Mouse (Mus musculus) liver, adult 2 months (tissue): Measurements from ENCODE around the gene Upf1. TPM values are rescaled to one million over a fixed set of nuclear protein-coding genes. Genes with fewer than 3 reads are reported as not detected.

Experiments
- DNase-seq: peaks from one replicate; pipeline ENCODE4 v3.0.0-alpha.2; 2011; ENCODE audit warnings: low read depth, low spot score; ENCODE audit errors: extremely low read depth
- H3K27ac ChIP-seq: fragments of 200-500 bp; replicated peaks from 2 replicates; pipeline ENCODE4 v1.5.1; 2012; ENCODE audit warnings: low read depth, mild to moderate bottlenecking, control low read depth, inconsistent platforms, low read length; ENCODE audit not compliant: insufficient read depth
- H3K27me3 ChIP-seq: fragments of 200-500 bp; 2 replicates; pipeline ENCODE4 v1.6.1; 2012; ENCODE audit warnings: mild to moderate bottlenecking, moderate library complexity, low read length, inconsistent platforms; ENCODE audit not compliant: control insufficient read depth, insufficient read depth
- H3K36me3 ChIP-seq: fragments of 200-500 bp; 2 replicates; pipeline ENCODE4 v1.6.1; 2012; ENCODE audit warnings: low read length, inconsistent platforms; ENCODE audit not compliant: control insufficient read depth, insufficient read depth
- H3K4me1 ChIP-seq: fragments of 200-500 bp; 2 replicates; pipeline ENCODE4 v1.6.1; 2011; ENCODE audit warnings: low read length; ENCODE audit not compliant: control insufficient read depth, insufficient read depth
- H3K4me3 ChIP-seq: fragments of 200-500 bp; 2 replicates; pipeline ENCODE4 v1.5.1; 2011; ENCODE audit warnings: low read depth, mild to moderate bottlenecking, control low read depth, low read length, moderate library complexity; ENCODE audit not compliant: insufficient read depth
- H3K79me2 ChIP-seq: fragments of 200-500 bp; 2 replicates; pipeline ENCODE4 v1.6.1; 2012; ENCODE audit warnings: inconsistent platforms, mild to moderate bottlenecking, low read length, moderate library complexity; ENCODE audit not compliant: control insufficient read depth, insufficient read depth
- H3K9ac ChIP-seq: fragments of 200-500 bp; 2 replicates; pipeline ENCODE4 v1.6.1; 2012; ENCODE audit warnings: low read depth, mild to moderate bottlenecking, control low read depth, inconsistent platforms, low read length
- CTCF ChIP-seq: fragments of 200-500 bp; IDR thresholded peaks from 2 replicates; pipeline ENCODE4 v1.5.1; 2011; ENCODE audit warnings: low read depth, low read length, control low read depth
- POLR2A ChIP-seq: fragments of 200-500 bp; IDR thresholded peaks from 2 replicates; pipeline ENCODE4 v1.6.1; 2011; ENCODE audit warnings: low read length, control low read depth; ENCODE audit not compliant: insufficient read depth; ENCODE audit errors: extremely low read depth
- WGBS: fragments of 180-500 bp; shearing (Covaris S2); methylation state at CpG from one replicate; pipeline ENCODE4 v1.1.7; 2018; 5-methylcytosine and 5-hydroxymethylcytosine counted together
- polyA plus RNA-seq: library from polyadenylated mRNA; depleted of rRNA; stranded (reverse); fragments of >200 nt; gene quantifications from 2 replicates; pipeline ENCODE4 v1.2.3, GENCODE M21; 2012
- total RNA-seq: library from RNA; depleted of rRNA; stranded (reverse); fragments of >200 nt; gene quantifications from 2 replicates; pipeline ENCODE4 v1.2.3, GENCODE M21; 2014

The Upf1 gene
- total and polyA plus RNA-seq, 2 experiments, result 19.0 to 22.3 TPM

GRCm38 (mm10) chr8:70375212-70375859 lies 22.3 kb upstream of the Upf1 start:
- Histone ChIP-seq H3K9ac (no peak overlapping the region), H3K36me3 (no peaks in the 10 kb centered on the region), H3K79me2 (no peaks in the 10 kb centered on the region), H3K4me3 (no peak overlapping the region), H3K27ac (no peak overlapping the region), H3K27me3 (peaks cover 34% of the 10 kb centered on the region), H3K4me1 (no peaks in the 10 kb centered on the region)
- TF ChIP-seq POLR2A, result no peak
- no peak for TF ChIP-seq CTCF
- 10% methylated on average over 35 of the region's 35 CpGs for WGBS
- no peak for DNase-seq

- no peak overlapping the region for H3K9ac ChIP-seq
- H3K36me3 ChIP-seq, result no peaks in the 10 kb centered on the region
- H3K4me3 ChIP-seq, result peak overlapping the region; percentile 43; the same call in 1 of the 2 replicates
- TF ChIP-seq CTCF (no peak), POLR2A (no peak)
- no peaks in the 10 kb centered on the region for H3K4me1 ChIP-seq
- 2% methylated on average over 53 of the region's 53 CpGs for WGBS
- peak; percentile 14 for DNase-seq
- H3K27ac ChIP-seq, result no peak overlapping the region
- H3K27me3 ChIP-seq, result peaks cover 34% of the 10 kb centered on the region
- no peaks in the 10 kb centered on the region for H3K79me2 ChIP-seq
Observed at GRCm38 (mm10) chr8:70374318-70374927, 21.3 kb upstream of the Upf1 start.

- no peak within 1 kb of the TSS for H3K9ac ChIP-seq
- peak within 1 kb of the TSS; percentile 43; the same call in 1 of the 2 replicates for H3K4me3 ChIP-seq
- no peaks in the 10 kb centered on the region for H3K4me1 ChIP-seq
- H3K36me3 ChIP-seq, result no peaks in the 10 kb centered on the region
- 13% methylated on average over 47 of the region's 47 CpGs for WGBS
- peaks cover 34% of the 10 kb centered on the region for H3K27me3 ChIP-seq
- DNase-seq, result no peak
- no peak within 1 kb of the TSS for H3K27ac ChIP-seq
- H3K79me2 ChIP-seq, result no peaks in the 10 kb centered on the region
- TF ChIP-seq CTCF (no peak), POLR2A (no peak)
Observed at GRCm38 (mm10) chr8:70373397-70374317, 20.6 kb upstream of the Upf1 start, which contains the start of gene Comp. Comp (plus strand) TSS chr8:70373558.

- 47% methylated on average over 6 of the region's 6 CpGs for WGBS
- no peak for TF ChIP-seq CTCF
- TF ChIP-seq POLR2A, result no peak
- Histone ChIP-seq H3K79me2 (no peaks in the 10 kb centered on the region), H3K9ac (no peak overlapping the region), H3K4me3 (no peak overlapping the region), H3K27ac (no peak overlapping the region), H3K36me3 (no peaks in the 10 kb centered on the region), H3K4me1 (no peaks in the 10 kb centered on the region), H3K27me3 (peaks cover 34% of the 10 kb centered on the region)
- DNase-seq, result peak; percentile 53
Observed at GRCm38 (mm10) chr8:70371951-70372350, 18.9 kb upstream of the Upf1 start.

- Histone ChIP-seq H3K9ac (no peak overlapping the region), H3K4me3 (no peak overlapping the region), H3K79me2 (no peaks in the 10 kb centered on the region), H3K27ac (no peak overlapping the region), H3K4me1 (no peaks in the 10 kb centered on the region), H3K27me3 (peaks cover 23% of the 10 kb centered on the region), H3K36me3 (no peaks in the 10 kb centered on the region)
- WGBS, result 98% methylated on average over 7 of the region's 7 CpGs
- DNase-seq, result no peak
- no peak for TF ChIP-seq POLR2A
- TF ChIP-seq CTCF, result no peak
Observed at GRCm38 (mm10) chr8:70370476-70370875, 17.4 kb upstream of the Upf1 start.
